Mouse (Mus musculus) embryonic facial prominence, embryonic 12.5 days (tissue): ENCODE measurements around the gene Nacc2. TPM values are rescaled to one million over a fixed set of nuclear protein-coding genes. Genes with fewer than 3 reads are reported as not detected.

Source experiments
- ATAC-seq: fragments of 200-750 bp; cut with Nextera tagmentation; 2 replicates; pipeline ENCODE4 v1.8.0; 2017; ENCODE audit not compliant: insufficient number of reproducible peaks, insufficient read depth, low FRiP score, low TSS enrichment
- H3K27ac ChIP-seq: fragments of 300-500 bp; sonication (generic); 2 replicates; pipeline ENCODE4 v1.5.1; 2016; ENCODE audit warnings: mild to moderate bottlenecking
- H3K27me3 ChIP-seq: fragments of 300-500 bp; sonication (generic); 2 replicates; pipeline ENCODE4 v1.6.1; 2016; ENCODE audit warnings: mild to moderate bottlenecking, moderate library complexity
- H3K36me3 ChIP-seq: fragments of 300-500 bp; sonication (generic); 2 replicates; pipeline ENCODE4 v1.6.1; 2016; ENCODE audit warnings: mild to moderate bottlenecking
- H3K4me1 ChIP-seq: fragments of 300-500 bp; sonication (generic); 2 replicates; pipeline ENCODE4 v1.6.1; 2016
- H3K4me2 ChIP-seq: fragments of 300-500 bp; sonication (generic); replicated peaks from 2 replicates; pipeline ENCODE4 v1.6.1; 2016; ENCODE audit warnings: mild to moderate bottlenecking, moderate library complexity
- H3K4me3 ChIP-seq: fragments of 300-500 bp; sonication (generic); 2 replicates; pipeline ENCODE4 v1.5.1; 2016; ENCODE audit warnings: mild to moderate bottlenecking
- H3K9ac ChIP-seq: fragments of 300-500 bp; sonication (generic); 2 replicates; pipeline ENCODE4 v1.6.1; 2016; ENCODE audit warnings: mild to moderate bottlenecking, moderate library complexity
- H3K9me3 ChIP-seq: fragments of 300-500 bp; sonication (generic); 2 replicates; pipeline ENCODE4 v1.6.1; 2016; ENCODE audit warnings: mild to moderate bottlenecking, moderate library complexity
- WGBS: fragments of 180-500 bp; shearing (Covaris S2); methylation state at CpG from one replicate; pipeline ENCODE4 v1.1.7; 2016; 5-methylcytosine and 5-hydroxymethylcytosine counted together
- polyA plus RNA-seq: library from polyadenylated mRNA; unstranded; fragments of >200 nt; fragmentation: Nextera tagmentation; extraction: Ambion mirVana; gene quantifications from 2 replicates; pipeline ENCODE4 v1.2.1, GENCODE M21; 2016

Gene Nacc2
- 6.8 and 7.7 TPM in 2 replicates for polyA plus RNA-seq

DNA sequence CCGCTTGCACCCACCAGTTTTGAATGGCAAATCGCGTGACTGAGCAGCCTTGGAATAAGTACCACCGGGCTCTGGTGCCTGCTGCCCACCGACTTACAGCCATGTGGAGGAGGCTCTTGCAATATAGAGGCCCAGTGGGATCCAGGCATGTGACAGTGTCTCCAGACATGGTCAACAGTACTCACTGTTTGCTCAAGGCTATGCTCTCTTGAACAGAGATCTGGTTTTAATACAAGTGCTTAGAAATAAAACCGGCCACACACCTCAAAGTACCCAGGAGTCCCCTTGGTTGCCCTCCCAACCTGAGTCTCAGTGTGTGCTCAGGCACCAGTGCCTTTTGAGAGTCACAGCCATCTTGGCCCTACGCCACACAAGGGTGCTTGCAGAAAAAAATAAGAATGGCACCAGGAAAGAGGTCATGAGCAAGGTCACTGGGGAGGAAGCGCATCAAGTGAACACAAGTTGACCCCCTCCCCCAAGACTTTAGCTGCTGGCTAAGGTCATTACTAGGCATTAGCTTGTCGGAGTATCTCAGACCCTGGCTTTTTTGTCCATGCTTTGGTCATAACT lies at the start of gene Nacc2:
Gene Nacc2, minus strand, starts transcription at position 142 of the 570 bp plus-strand sequence.
- WGBS = 22% methylated on average over 9 of the region's 9 CpGs
- H3K4me1 ChIP-seq = peaks cover 14% of the 10 kb centered on the region
- peak; percentile 22; the same call in 1 of the 2 replicates for ATAC-seq
- peaks cover 42% of the 10 kb centered on the region for H3K27me3 ChIP-seq
- H3K4me2 ChIP-seq = peak within 1 kb of the TSS; percentile 84
- peak within 1 kb of the TSS; percentile 77 for H3K4me3 ChIP-seq
- H3K27ac ChIP-seq = no peak within 1 kb of the TSS
- H3K36me3 ChIP-seq = no peaks in the 10 kb centered on the region
- peak within 1 kb of the TSS; percentile 75 for H3K9ac ChIP-seq
- H3K9me3 ChIP-seq = no peaks in the 10 kb centered on the region

DNA sequence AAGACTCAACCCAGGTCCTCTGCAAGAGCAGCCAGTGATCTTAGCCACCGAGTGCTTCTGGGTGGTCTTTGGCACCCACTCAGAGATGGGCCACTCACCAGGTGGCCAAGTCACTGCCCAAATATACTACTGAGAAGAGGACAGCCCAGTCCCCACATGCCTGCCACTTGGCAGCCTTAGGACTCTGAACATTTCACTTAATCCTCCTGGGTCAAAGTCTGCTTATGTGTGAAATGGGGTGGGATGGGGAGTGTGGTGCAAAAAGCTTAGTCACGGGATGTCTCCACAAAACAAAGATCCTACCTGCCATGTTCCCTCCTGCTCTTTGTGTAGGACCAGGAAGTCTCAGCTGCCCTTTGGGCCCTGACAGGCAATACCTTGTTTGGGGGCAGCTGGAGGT lies 49.1 kb upstream of the Nacc2 start:
- 86% methylated on average over 2 of the region's 2 CpGs for WGBS
- no peaks in the 10 kb centered on the region for H3K36me3 ChIP-seq
- H3K4me1 ChIP-seq = peaks cover 9% of the 10 kb centered on the region
- ATAC-seq = no peak
- H3K9ac ChIP-seq = no peak overlapping the region
- H3K4me3 ChIP-seq = no peak overlapping the region
- no peaks in the 10 kb centered on the region for H3K9me3 ChIP-seq
- no peak overlapping the region for H3K27ac ChIP-seq
- no peak overlapping the region for H3K4me2 ChIP-seq
- no peaks in the 10 kb centered on the region; the same call in 1 of the 2 replicates for H3K27me3 ChIP-seq

DNA sequence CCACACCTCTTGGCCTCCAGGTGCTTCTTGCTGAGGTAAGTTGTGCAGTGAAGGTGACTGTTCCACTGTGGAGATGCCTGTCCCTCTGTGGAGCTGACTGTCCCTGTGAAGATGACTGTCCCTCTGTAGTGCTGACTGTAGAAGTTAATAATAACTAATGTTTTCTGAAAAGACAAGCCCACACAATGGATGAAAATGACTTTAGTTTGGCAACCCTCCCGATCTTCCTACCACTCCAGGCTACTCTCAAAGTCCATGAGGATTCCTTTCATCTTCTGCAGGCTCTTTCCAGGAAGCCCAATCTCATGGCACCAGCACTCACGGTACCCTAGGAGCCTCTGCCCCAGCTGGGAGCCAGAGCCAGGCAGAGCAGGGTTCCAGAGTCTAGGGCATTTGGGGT lies 47.4 kb upstream of the Nacc2 start:
- peaks cover 6% of the 10 kb centered on the region; the same call in 1 of the 2 replicates for H3K4me1 ChIP-seq
- no peaks in the 10 kb centered on the region for H3K36me3 ChIP-seq
- WGBS = 46% methylated on average over 2 of the region's 2 CpGs
- no peak overlapping the region for H3K4me2 ChIP-seq
- H3K27me3 ChIP-seq = no peaks in the 10 kb centered on the region
- no peaks in the 10 kb centered on the region for H3K9me3 ChIP-seq
- ATAC-seq = no peak
- no peak overlapping the region for H3K9ac ChIP-seq
- no peak overlapping the region for H3K4me3 ChIP-seq
- no peak overlapping the region for H3K27ac ChIP-seq

DNA sequence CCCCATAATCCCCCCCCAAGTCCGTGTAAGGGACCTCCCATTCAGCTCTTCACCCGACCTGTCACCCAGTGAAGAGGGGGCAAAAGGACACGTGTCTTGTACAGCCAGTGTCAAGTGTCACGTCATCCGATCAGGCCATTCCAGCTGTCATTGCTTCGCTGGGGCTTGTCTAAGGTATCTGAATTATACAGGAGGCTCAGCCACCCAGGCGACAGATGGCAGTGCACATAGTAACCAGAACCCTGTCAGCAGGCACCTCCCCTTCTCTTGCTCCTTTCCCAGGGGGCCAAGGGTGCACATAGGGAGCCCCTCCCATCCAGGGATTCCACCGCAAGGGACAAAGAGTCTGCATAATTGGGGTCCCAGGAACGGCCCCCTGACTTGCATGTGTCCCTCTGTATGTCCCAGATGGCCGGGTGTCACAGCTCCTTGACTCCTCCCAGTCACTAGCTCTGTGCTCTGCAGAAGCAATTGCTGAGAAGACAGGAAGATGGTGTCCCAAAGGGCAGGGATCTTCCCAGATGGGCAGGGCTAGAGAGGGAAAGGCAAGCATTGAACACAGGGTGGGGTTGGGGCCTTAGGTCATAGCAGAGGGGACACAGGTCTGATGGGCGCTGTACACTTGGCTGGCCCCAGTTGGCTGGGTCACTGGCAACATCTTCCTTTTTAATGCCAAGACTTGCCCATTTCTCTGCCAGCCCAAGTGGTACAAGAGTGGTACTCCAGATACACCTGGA lies 46.0 kb upstream of the Nacc2 start:
- H3K27me3 ChIP-seq = no peaks in the 10 kb centered on the region
- 21% methylated on average over 11 of the region's 11 CpGs for WGBS
- no peak overlapping the region for H3K27ac ChIP-seq
- H3K36me3 ChIP-seq = no peaks in the 10 kb centered on the region
- H3K4me3 ChIP-seq = no peak overlapping the region
- H3K9me3 ChIP-seq = no peaks in the 10 kb centered on the region
- no peak overlapping the region for H3K9ac ChIP-seq
- no peak; the same call in 1 of the 2 replicates for ATAC-seq
- no peak overlapping the region for H3K4me2 ChIP-seq
- H3K4me1 ChIP-seq = peaks cover 6% of the 10 kb centered on the region; the same call in 1 of the 2 replicates

DNA sequence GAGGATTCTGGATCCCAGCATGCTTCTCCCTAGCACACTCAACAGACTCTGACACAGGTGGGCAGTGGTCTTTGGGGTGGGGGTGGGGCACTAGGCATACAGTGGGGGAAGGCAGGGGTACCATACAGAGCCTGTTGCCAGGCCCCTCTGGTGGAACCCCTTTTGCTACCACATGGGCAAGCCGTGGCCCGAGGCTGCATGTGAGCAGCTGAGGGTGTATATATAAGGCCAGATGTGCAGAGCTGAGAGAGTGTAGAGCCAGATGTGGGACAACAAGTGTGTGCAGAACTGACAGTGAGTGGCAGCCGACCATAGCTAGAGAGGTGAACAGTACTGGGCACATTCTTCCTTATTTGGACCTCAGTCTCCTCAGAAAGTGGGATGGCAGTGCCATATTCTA lies 43.9 kb upstream of the Nacc2 start:
- Histone ChIP-seq H3K4me2 (no peak overlapping the region), H3K9ac (no peak overlapping the region), H3K9me3 (no peaks in the 10 kb centered on the region), H3K4me3 (no peak overlapping the region), H3K27ac (no peak overlapping the region), H3K27me3 (no peaks in the 10 kb centered on the region), H3K4me1 (peaks cover 6% of the 10 kb centered on the region; the same call in 1 of the 2 replicates), H3K36me3 (no peaks in the 10 kb centered on the region)
- WGBS = 68% methylated on average over 3 of the region's 3 CpGs
- ATAC-seq = no peak

DNA sequence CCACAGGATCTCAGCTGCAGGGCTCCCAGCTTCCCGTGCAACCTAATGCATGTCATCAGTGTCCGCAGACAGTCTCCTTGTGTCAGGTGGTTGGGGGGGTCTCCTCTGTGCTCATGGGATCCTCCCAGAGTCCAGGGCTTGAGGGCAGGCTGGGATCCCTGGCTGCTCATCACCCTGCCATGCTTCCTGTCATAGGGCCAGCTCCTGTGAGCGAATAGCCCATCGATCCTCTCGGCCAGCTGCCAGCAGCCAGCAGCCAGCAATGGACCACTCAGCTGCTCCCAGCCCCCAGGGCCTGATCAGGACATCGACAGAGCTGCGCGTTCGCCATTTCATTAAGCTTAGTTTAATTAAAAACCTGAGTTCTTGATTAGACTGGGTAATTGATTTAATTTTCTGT lies 35.0 kb upstream of the Nacc2 start:
- Histone ChIP-seq H3K27me3 (no peaks in the 10 kb centered on the region), H3K4me3 (no peak overlapping the region), H3K9ac (no peak overlapping the region), H3K4me2 (no peak overlapping the region), H3K9me3 (no peaks in the 10 kb centered on the region), H3K4me1 (no peaks in the 10 kb centered on the region), H3K36me3 (no peaks in the 10 kb centered on the region), H3K27ac (no peak overlapping the region)
- WGBS = 86% methylated on average over 9 of the region's 9 CpGs
- no peak for ATAC-seq

DNA sequence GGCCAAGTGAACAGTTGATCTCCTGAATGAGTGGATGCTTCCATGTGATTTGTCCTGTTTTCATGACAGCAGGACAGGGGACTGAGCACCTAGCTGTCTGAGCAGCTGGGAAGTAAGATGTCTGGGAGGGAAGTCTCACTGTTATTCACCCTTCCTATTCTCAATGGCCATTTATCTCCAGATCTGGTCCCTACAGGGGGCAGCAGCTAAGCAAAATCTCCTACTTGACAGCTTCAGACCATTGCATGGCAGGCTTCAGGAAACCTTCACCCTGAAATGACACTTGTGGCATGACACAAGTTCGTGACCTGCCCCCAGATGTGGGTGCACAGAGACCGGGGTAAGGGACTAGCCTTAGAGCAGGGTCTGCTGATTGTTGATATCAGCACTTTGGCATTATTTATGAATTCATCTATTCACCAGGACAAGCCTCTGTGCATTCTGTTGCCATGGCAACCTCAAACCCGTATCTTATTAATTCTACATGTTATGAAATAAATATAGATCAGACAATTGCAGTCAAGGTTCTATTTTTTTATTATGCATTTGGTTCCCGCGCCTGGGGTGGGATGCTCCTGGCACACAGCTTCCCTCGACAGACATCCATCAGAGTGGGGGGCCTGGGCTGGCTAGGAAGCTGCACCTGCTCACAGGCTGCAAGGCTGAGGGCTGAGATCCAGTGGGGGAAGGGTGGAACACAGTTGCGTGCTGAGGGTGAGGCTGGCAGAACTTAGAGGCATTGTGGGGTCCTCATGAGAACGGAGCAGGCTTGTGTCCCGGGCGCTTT lies 33.4 kb upstream of the Nacc2 start:
- no peaks in the 10 kb centered on the region for H3K27me3 ChIP-seq
- H3K9me3 ChIP-seq = no peaks in the 10 kb centered on the region
- no peak overlapping the region for H3K4me3 ChIP-seq
- H3K36me3 ChIP-seq = no peaks in the 10 kb centered on the region
- WGBS = 70% methylated on average over 10 of the region's 10 CpGs
- H3K4me2 ChIP-seq = no peak overlapping the region
- no peak for ATAC-seq
- no peak overlapping the region for H3K27ac ChIP-seq
- H3K4me1 ChIP-seq = no peaks in the 10 kb centered on the region
- H3K9ac ChIP-seq = no peak overlapping the region

DNA sequence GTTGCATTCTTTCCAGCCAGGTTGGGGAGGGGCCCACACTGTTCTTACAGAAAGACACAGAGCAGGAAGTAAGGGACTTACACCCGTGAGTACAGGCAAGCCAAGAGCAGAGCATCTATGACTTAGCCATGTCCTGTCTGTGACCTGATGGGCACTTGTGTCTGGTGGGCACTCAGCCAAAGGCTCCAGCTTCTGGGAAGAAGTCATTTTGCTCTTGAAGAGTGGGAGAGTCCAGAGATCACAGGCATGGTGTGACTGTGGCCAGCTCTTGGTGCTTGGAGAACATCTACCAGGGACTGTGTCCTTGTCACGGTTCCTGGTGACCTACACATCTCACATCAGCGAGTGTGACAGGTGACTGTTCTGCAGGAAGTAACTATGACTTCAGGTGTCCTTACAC lies 32.7 kb upstream of the Nacc2 start:
- WGBS = 69% methylated on average over 3 of the region's 3 CpGs

DNA sequence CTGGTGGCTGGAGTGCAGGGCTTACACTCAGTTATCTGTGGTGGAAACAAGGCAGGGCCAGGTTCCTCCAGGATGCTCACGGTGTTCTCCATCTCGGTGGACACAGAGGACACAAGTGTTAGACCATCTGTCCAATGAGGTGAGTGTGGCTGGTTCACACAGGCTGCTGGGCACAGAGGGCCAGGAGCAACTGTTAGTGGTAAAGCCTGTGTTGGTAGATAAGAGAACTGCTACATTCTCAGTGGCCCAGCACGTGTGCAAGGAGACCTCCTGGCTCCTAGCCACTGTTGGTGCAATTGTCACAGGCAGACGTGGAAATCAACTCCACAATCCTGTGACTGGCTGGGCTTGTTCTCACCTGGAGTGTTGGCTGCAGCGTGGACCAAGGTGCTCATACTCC lies 31.6 kb upstream of the Nacc2 start:
- Histone ChIP-seq H3K4me2 (no peak overlapping the region), H3K27ac (no peak overlapping the region), H3K9me3 (no peaks in the 10 kb centered on the region), H3K27me3 (no peaks in the 10 kb centered on the region), H3K4me3 (no peak overlapping the region), H3K36me3 (no peaks in the 10 kb centered on the region), H3K4me1 (no peaks in the 10 kb centered on the region), H3K9ac (no peak overlapping the region)
- WGBS = 74% methylated on average over 5 of the region's 5 CpGs
- no peak for ATAC-seq

More for the DNA sequence above, 32.7 kb upstream of the Nacc2 start:
- Histone ChIP-seq H3K4me2 (no peak overlapping the region), H3K27me3 (no peaks in the 10 kb centered on the region), H3K9ac (no peak overlapping the region), H3K4me1 (no peaks in the 10 kb centered on the region), H3K4me3 (no peak overlapping the region), H3K36me3 (no peaks in the 10 kb centered on the region), H3K9me3 (no peaks in the 10 kb centered on the region), H3K27ac (no peak overlapping the region)
- ATAC-seq = no peak

DNA sequence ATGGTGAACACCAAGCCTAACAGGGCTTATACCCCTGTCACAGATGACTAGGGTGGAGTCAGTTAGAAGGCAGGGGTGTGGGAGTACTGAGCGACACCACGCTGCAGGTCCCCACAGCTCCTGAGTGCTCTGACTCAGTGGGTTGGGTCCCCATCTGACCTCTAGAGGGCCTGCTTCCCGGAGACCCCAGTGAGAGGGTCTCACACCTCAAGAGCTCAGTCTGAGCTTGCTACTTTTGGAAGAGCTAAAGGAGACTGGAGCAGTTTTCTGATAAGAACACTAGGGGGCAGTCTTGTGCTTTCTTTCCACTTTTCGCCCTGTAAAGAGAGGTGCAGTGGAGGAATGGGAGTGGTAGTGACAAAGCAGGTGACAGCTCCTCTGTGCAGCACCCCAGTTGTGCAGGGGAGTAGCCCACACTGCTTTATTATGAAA lies 30.9 kb upstream of the Nacc2 start:
- Histone ChIP-seq H3K27me3 (no peaks in the 10 kb centered on the region), H3K4me3 (no peak overlapping the region), H3K9me3 (no peaks in the 10 kb centered on the region), H3K36me3 (no peaks in the 10 kb centered on the region), H3K27ac (no peak overlapping the region), H3K9ac (no peak overlapping the region), H3K4me1 (no peaks in the 10 kb centered on the region), H3K4me2 (no peak overlapping the region)
- WGBS = 4% methylated on average over 4 of the region's 4 CpGs
- 0 out of 2 replicates have a peak, but pooled peaks have one; percentile 29 for ATAC-seq

DNA sequence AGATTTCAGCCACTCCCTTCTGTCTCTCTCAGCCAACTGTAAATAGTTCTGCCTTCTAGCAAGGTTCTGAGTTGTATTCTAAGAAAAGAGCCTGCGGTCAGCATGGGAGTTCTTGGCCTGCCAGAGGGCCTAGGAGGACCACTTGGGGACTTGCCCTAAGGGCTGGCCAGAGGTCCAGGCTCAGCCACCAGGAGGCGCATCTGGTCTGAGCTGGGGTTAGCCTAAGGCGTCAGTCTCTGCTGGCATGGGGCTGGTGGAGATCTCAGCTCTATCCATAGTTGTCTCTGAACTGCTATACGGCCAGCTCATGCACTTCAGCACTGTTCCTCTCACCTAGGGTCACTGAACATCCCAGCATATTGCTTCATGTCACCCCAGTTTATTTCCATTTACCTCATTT lies 30.3 kb upstream of the Nacc2 start:
- Histone ChIP-seq H3K4me2 (no peak overlapping the region), H3K27me3 (no peaks in the 10 kb centered on the region), H3K9me3 (no peaks in the 10 kb centered on the region), H3K4me1 (no peaks in the 10 kb centered on the region), H3K4me3 (no peak overlapping the region), H3K36me3 (no peaks in the 10 kb centered on the region), H3K27ac (no peak overlapping the region), H3K9ac (no peak overlapping the region)
- ATAC-seq = no peak
- WGBS = 36% methylated on average over 4 of the region's 4 CpGs
